Mouse (Mus musculus): ENCODE measurements around the gene Xpr1. TPM values are rescaled to one million over a fixed set of nuclear protein-coding genes. Genes with fewer than 3 reads are reported as not detected.

The Xpr1 gene
- polyA plus RNA-seq, 1 experiment from 2014 or later: 5.3 TPM

GRCm38 (mm10) chr1:155306879-155307278, 110.3 kb downstream of the Xpr1 start:
- Histone ChIP-seq H3K4me2 (ENCODE audit: low read depth, low read length) (no peak overlapping the region), H3K9me3 (replicated peaks; ENCODE audit: control insufficient read depth, low read length) (no peaks in the 10 kb centered on the region), H3K27me3 (ENCODE audit: control insufficient read depth, insufficient read depth, low read length) (no peaks in the 10 kb centered on the region), H3K9ac (replicated peaks; ENCODE audit: low read length) (no peak overlapping the region), H3K27ac (replicated peaks; ENCODE audit: low read depth, low read length) (no peak overlapping the region), H3K36me3 (replicated peaks; ENCODE audit: control insufficient read depth, insufficient read depth, low read depth, low read length) (no peaks in the 10 kb centered on the region), H3K4me3 (ENCODE audit: low read depth, low read length) (no peak overlapping the region), H3K4me1 (ENCODE audit: control insufficient read depth, insufficient read depth, low read length) (no peaks in the 10 kb centered on the region)
- WGBS: 52% methylated on average over 3 of the region's 3 CpGs
- DNase-seq (ENCODE audit: low spot score) (peak; percentile 54), ATAC-seq (replicated peaks; ENCODE audit: insufficient number of reproducible peaks, low FRiP score, low TSS enrichment, low read depth) (no peak)

- H3K4me2 ChIP-seq (ENCODE audit: low read depth, low read length): no peak overlapping the region
- DNase-seq (ENCODE audit: low spot score) (no peak), ATAC-seq (replicated peaks; ENCODE audit: insufficient number of reproducible peaks, low FRiP score, low TSS enrichment, low read depth) (no peak)
- 89% methylated on average over 2 of the region's 2 CpGs for WGBS
- H3K4me3 ChIP-seq (ENCODE audit: low read depth, low read length): no peak overlapping the region
- no peak overlapping the region for H3K27ac ChIP-seq (replicated peaks; ENCODE audit: low read depth, low read length)
- no peaks in the 10 kb centered on the region for H3K9me3 ChIP-seq (replicated peaks; ENCODE audit: control insufficient read depth, low read length)
- no peaks in the 10 kb centered on the region for H3K36me3 ChIP-seq (replicated peaks; ENCODE audit: control insufficient read depth, insufficient read depth, low read depth, low read length)
- H3K9ac ChIP-seq (replicated peaks; ENCODE audit: low read length): no peak overlapping the region
- H3K4me1 ChIP-seq (ENCODE audit: control insufficient read depth, insufficient read depth, low read length): no peaks in the 10 kb centered on the region
- no peaks in the 10 kb centered on the region for H3K27me3 ChIP-seq (ENCODE audit: control insufficient read depth, insufficient read depth, low read length)
Observed at GRCm38 (mm10) chr1:155303402-155303801, 113.8 kb downstream of the Xpr1 start.

GRCm38 (mm10) chr1:155297615-155298014, 119.6 kb downstream of the Xpr1 start:
- Histone ChIP-seq H3K4me3 (ENCODE audit: low read depth, low read length) (no peak overlapping the region), H3K9ac (replicated peaks; ENCODE audit: low read length) (no peak overlapping the region), H3K27me3 (ENCODE audit: control insufficient read depth, insufficient read depth, low read length) (no peaks in the 10 kb centered on the region), H3K9me3 (replicated peaks; ENCODE audit: control insufficient read depth, low read length) (no peaks in the 10 kb centered on the region), H3K27ac (replicated peaks; ENCODE audit: low read depth, low read length) (no peak overlapping the region), H3K36me3 (replicated peaks; ENCODE audit: control insufficient read depth, insufficient read depth, low read depth, low read length) (no peaks in the 10 kb centered on the region), H3K4me1 (ENCODE audit: control insufficient read depth, insufficient read depth, low read length) (no peaks in the 10 kb centered on the region), H3K4me2 (ENCODE audit: low read depth, low read length) (no peak overlapping the region)
- WGBS: 89% methylated on average over 5 of the region's 5 CpGs
- ATAC-seq (replicated peaks; ENCODE audit: insufficient number of reproducible peaks, low FRiP score, low TSS enrichment, low read depth) (no peak), DNase-seq (ENCODE audit: low spot score) (no peak)

- Histone ChIP-seq H3K36me3 (replicated peaks; ENCODE audit: control insufficient read depth, insufficient read depth, low read depth, low read length) (no peaks in the 10 kb centered on the region), H3K27ac (replicated peaks; ENCODE audit: low read depth, low read length) (no peak overlapping the region), H3K9me3 (replicated peaks; ENCODE audit: control insufficient read depth, low read length) (no peaks in the 10 kb centered on the region), H3K9ac (replicated peaks; ENCODE audit: low read length) (no peak overlapping the region), H3K4me3 (ENCODE audit: low read depth, low read length) (no peak overlapping the region), H3K27me3 (ENCODE audit: control insufficient read depth, insufficient read depth, low read length) (no peaks in the 10 kb centered on the region), H3K4me2 (ENCODE audit: low read depth, low read length) (no peak overlapping the region), H3K4me1 (ENCODE audit: control insufficient read depth, insufficient read depth, low read length) (no peaks in the 10 kb centered on the region)
- WGBS: 85% methylated on average over 2 of the region's 2 CpGs
- no peak for DNase-seq (ENCODE audit: low spot score)
- no peak for ATAC-seq (replicated peaks; ENCODE audit: insufficient number of reproducible peaks, low FRiP score, low TSS enrichment, low read depth)
Observed at GRCm38 (mm10) chr1:155297203-155297602, 120.0 kb downstream of the Xpr1 start.

- DNase-seq (ENCODE audit: low spot score) (peak; percentile 89), ATAC-seq (replicated peaks; ENCODE audit: insufficient number of reproducible peaks, low FRiP score, low TSS enrichment, low read depth) (no peak; the same call in 1 of the 2 replicates)
- Histone ChIP-seq H3K4me3 (ENCODE audit: low read depth, low read length) (no peak overlapping the region), H3K27ac (replicated peaks; ENCODE audit: low read depth, low read length) (no peak overlapping the region), H3K4me2 (ENCODE audit: low read depth, low read length) (no peak overlapping the region), H3K36me3 (replicated peaks; ENCODE audit: control insufficient read depth, insufficient read depth, low read depth, low read length) (no peaks in the 10 kb centered on the region), H3K9me3 (replicated peaks; ENCODE audit: control insufficient read depth, low read length) (no peaks in the 10 kb centered on the region), H3K9ac (replicated peaks; ENCODE audit: low read length) (no peak overlapping the region), H3K4me1 (ENCODE audit: control insufficient read depth, insufficient read depth, low read length) (no peaks in the 10 kb centered on the region), H3K27me3 (ENCODE audit: control insufficient read depth, insufficient read depth, low read length) (no peaks in the 10 kb centered on the region)
- whole genome bisulfite sequencing: 17% methylated on average over 3 of the region's 3 CpGs
Observed at GRCm38 (mm10) chr1:155293446-155293845, 123.8 kb downstream of the Xpr1 start.

GRCm38 (mm10) chr1:155289411-155289810, 127.8 kb downstream of the Xpr1 start:
- Histone ChIP-seq H3K36me3 (replicated peaks; ENCODE audit: control insufficient read depth, insufficient read depth, low read depth, low read length) (no peaks in the 10 kb centered on the region), H3K9ac (replicated peaks; ENCODE audit: low read length) (no peak overlapping the region), H3K4me3 (ENCODE audit: low read depth, low read length) (no peak overlapping the region), H3K9me3 (replicated peaks; ENCODE audit: control insufficient read depth, low read length) (no peaks in the 10 kb centered on the region), H3K4me1 (ENCODE audit: control insufficient read depth, insufficient read depth, low read length) (no peaks in the 10 kb centered on the region), H3K4me2 (ENCODE audit: low read depth, low read length) (no peak overlapping the region), H3K27ac (replicated peaks; ENCODE audit: low read depth, low read length) (no peak overlapping the region), H3K27me3 (ENCODE audit: control insufficient read depth, insufficient read depth, low read length) (no peaks in the 10 kb centered on the region)
- DNase-seq (ENCODE audit: low spot score): no peak
- WGBS: 83% methylated on average over 1 of the region's 1 CpGs
- ATAC-seq (replicated peaks; ENCODE audit: insufficient number of reproducible peaks, low FRiP score, low TSS enrichment, low read depth): no peak

- no peaks in the 10 kb centered on the region for H3K9me3 ChIP-seq (replicated peaks; ENCODE audit: control insufficient read depth, low read length)
- ATAC-seq (replicated peaks; ENCODE audit: insufficient number of reproducible peaks, low FRiP score, low TSS enrichment, low read depth) (no peak), DNase-seq (ENCODE audit: low spot score) (no peak)
- H3K36me3 ChIP-seq (replicated peaks; ENCODE audit: control insufficient read depth, insufficient read depth, low read depth, low read length): no peaks in the 10 kb centered on the region
- no peak overlapping the region for H3K9ac ChIP-seq (replicated peaks; ENCODE audit: low read length)
- H3K4me3 ChIP-seq (ENCODE audit: low read depth, low read length): no peak overlapping the region
- H3K4me1 ChIP-seq (ENCODE audit: control insufficient read depth, insufficient read depth, low read length): no peaks in the 10 kb centered on the region
- no peaks in the 10 kb centered on the region for H3K27me3 ChIP-seq (ENCODE audit: control insufficient read depth, insufficient read depth, low read length)
- 77% methylated on average over 3 of the region's 3 CpGs for WGBS
- no peak overlapping the region for H3K4me2 ChIP-seq (ENCODE audit: low read depth, low read length)
- H3K27ac ChIP-seq (replicated peaks; ENCODE audit: low read depth, low read length): no peak overlapping the region
Observed at GRCm38 (mm10) chr1:155288033-155288432, 129.2 kb downstream of the Xpr1 start.

GRCm38 (mm10) chr1:155283808-155284207, 133.4 kb downstream of the Xpr1 start:
- Histone ChIP-seq H3K27me3 (ENCODE audit: control insufficient read depth, insufficient read depth, low read length) (no peaks in the 10 kb centered on the region), H3K9me3 (replicated peaks; ENCODE audit: control insufficient read depth, low read length) (no peaks in the 10 kb centered on the region), H3K9ac (replicated peaks; ENCODE audit: low read length) (no peak overlapping the region), H3K4me1 (ENCODE audit: control insufficient read depth, insufficient read depth, low read length) (no peaks in the 10 kb centered on the region; the same call in 1 of the 2 replicates), H3K27ac (replicated peaks; ENCODE audit: low read depth, low read length) (no peak overlapping the region), H3K4me2 (ENCODE audit: low read depth, low read length) (no peak overlapping the region), H3K4me3 (ENCODE audit: low read depth, low read length) (no peak overlapping the region), H3K36me3 (replicated peaks; ENCODE audit: control insufficient read depth, insufficient read depth, low read depth, low read length) (no peaks in the 10 kb centered on the region)
- 87% methylated on average over 7 of the region's 7 CpGs for WGBS
- no peak for DNase-seq (ENCODE audit: low spot score)
- ATAC-seq (replicated peaks; ENCODE audit: insufficient number of reproducible peaks, low FRiP score, low TSS enrichment, low read depth): no peak

Data from embryonic facial prominence, embryonic 11.5 days (tissue).